Mouse (Mus musculus): ENCODE measurements around the gene Pikfyve. TPM values are rescaled to one million over a fixed set of nuclear protein-coding genes. Genes with fewer than 3 reads are reported as not detected.
A peak's percentile ranks its signal among the peaks of the same experiment; 100 is the strongest.

The Pikfyve gene
- total and polyA plus RNA-seq, 3 experiments: 2.5 to 10.3 (median 9.6) TPM

- H3K27ac ChIP-seq: peak overlapping the region; percentile 36
- intact Hi-C loops (cut with DNase I): no loop called here
- peaks cover 26% of the 10 kb centered on the region for H3K36me3 ChIP-seq (ENCODE audit: control insufficient read depth, insufficient read depth, low read length)
- no peak overlapping the region for H3K9ac ChIP-seq (ENCODE audit: low read depth, low read length)
- 57% methylated on average over 4 of the region's 4 CpGs for WGBS
- H3K4me1 ChIP-seq (ENCODE audit: control insufficient read depth, insufficient read depth, low read length): peaks cover 2% of the 10 kb centered on the region
- no peak for DNase-seq
- H3K27me3 ChIP-seq (ENCODE audit: control insufficient read depth, insufficient read depth, low read length): no peaks in the 10 kb centered on the region
- TF ChIP-seq CTCF (IDR thresholded peaks at IDR 0.05) (no peak), EP300 (IDR thresholded peaks at IDR 0.05; ENCODE audit: insufficient read depth, low read depth, low read length) (no peak), POLR2A (IDR thresholded peaks at IDR 0.05; ENCODE audit: insufficient read depth, low read depth, low read length) (no peak)
- no peaks in the 10 kb centered on the region for H3K79me2 ChIP-seq (replicated peaks; ENCODE audit: control insufficient read depth, insufficient read depth, low read length)
- H3K4me3 ChIP-seq: no peak overlapping the region
Measured at GRCm38 (mm10) chr1:65171579-65171978, 14.9 kb upstream of the Pikfyve start.

GRCm38 (mm10) chr1:65173716-65174115 lies 12.8 kb upstream of the Pikfyve start:
- DNase-seq: no peak
- no peaks in the 10 kb centered on the region for H3K79me2 ChIP-seq (replicated peaks; ENCODE audit: control insufficient read depth, insufficient read depth, low read length)
- H3K9ac ChIP-seq (ENCODE audit: low read depth, low read length): no peak overlapping the region
- intact Hi-C loops (cut with DNase I): no loop called here
- no peak for TF ChIP-seq CTCF (IDR thresholded peaks at IDR 0.05)
- TF ChIP-seq EP300 (IDR thresholded peaks at IDR 0.05; ENCODE audit: insufficient read depth, low read depth, low read length): no peak
- no peak for TF ChIP-seq POLR2A (IDR thresholded peaks at IDR 0.05; ENCODE audit: insufficient read depth, low read depth, low read length)
- H3K4me1 ChIP-seq (ENCODE audit: control insufficient read depth, insufficient read depth, low read length): peaks cover 4% of the 10 kb centered on the region
- no peaks in the 10 kb centered on the region for H3K27me3 ChIP-seq (ENCODE audit: control insufficient read depth, insufficient read depth, low read length)
- 95% methylated on average over 2 of the region's 2 CpGs for WGBS
- H3K27ac ChIP-seq: no peak overlapping the region
- H3K36me3 ChIP-seq (ENCODE audit: control insufficient read depth, insufficient read depth, low read length): peaks cover 28% of the 10 kb centered on the region
- H3K4me3 ChIP-seq: no peak overlapping the region

GRCm38 (mm10) chr1:65176171-65176570 lies 10.3 kb upstream of the Pikfyve start:
- 61% methylated on average over 4 of the region's 4 CpGs for WGBS
- peaks cover 19% of the 10 kb centered on the region for H3K36me3 ChIP-seq (ENCODE audit: control insufficient read depth, insufficient read depth, low read length)
- no peaks in the 10 kb centered on the region for H3K27me3 ChIP-seq (ENCODE audit: control insufficient read depth, insufficient read depth, low read length)
- no peaks in the 10 kb centered on the region for H3K79me2 ChIP-seq (replicated peaks; ENCODE audit: control insufficient read depth, insufficient read depth, low read length)
- peak in 1 of 2 experiments; percentile 37 for DNase-seq
- peak overlapping the region; percentile 75 for H3K27ac ChIP-seq
- TF ChIP-seq CTCF (IDR thresholded peaks at IDR 0.05) (no peak), POLR2A (IDR thresholded peaks at IDR 0.05; ENCODE audit: insufficient read depth, low read depth, low read length) (no peak), EP300 (IDR thresholded peaks at IDR 0.05; ENCODE audit: insufficient read depth, low read depth, low read length) (no peak)
- H3K9ac ChIP-seq (ENCODE audit: low read depth, low read length): no peak overlapping the region
- H3K4me1 ChIP-seq (ENCODE audit: control insufficient read depth, insufficient read depth, low read length): peaks cover 4% of the 10 kb centered on the region
- H3K4me3 ChIP-seq: no peak overlapping the region; the same call in 1 of the 2 replicates
- intact Hi-C loops (cut with DNase I): loop anchor here (2.0 to 5.0 kb wide), 2 partner anchors 129 to 643 kb away; partner anchors contain the start of gene Creb1

- Histone ChIP-seq H3K36me3 (ENCODE audit: control insufficient read depth, insufficient read depth, low read length) (peaks cover 19% of the 10 kb centered on the region), H3K27ac (peak overlapping the region; percentile 75), H3K79me2 (replicated peaks; ENCODE audit: control insufficient read depth, insufficient read depth, low read length) (no peaks in the 10 kb centered on the region), H3K27me3 (ENCODE audit: control insufficient read depth, insufficient read depth, low read length) (no peaks in the 10 kb centered on the region), H3K4me3 (peak overlapping the region; percentile 74), H3K9ac (ENCODE audit: low read depth, low read length) (no peak overlapping the region), H3K4me1 (ENCODE audit: control insufficient read depth, insufficient read depth, low read length) (peaks cover 4% of the 10 kb centered on the region)
- no peak for TF ChIP-seq POLR2A (IDR thresholded peaks at IDR 0.05; ENCODE audit: insufficient read depth, low read depth, low read length)
- TF ChIP-seq EP300 (IDR thresholded peaks at IDR 0.05; ENCODE audit: insufficient read depth, low read depth, low read length): no peak
- no peak for TF ChIP-seq CTCF (IDR thresholded peaks at IDR 0.05)
- intact Hi-C loops (cut with DNase I): loop anchor here (2.0 to 5.0 kb wide), 2 partner anchors 130 to 644 kb away; partner anchors contain the start of gene Creb1
- WGBS: 12% methylated on average over 5 of the region's 5 CpGs
- DNase-seq: no peak
Measured at GRCm38 (mm10) chr1:65176912-65177311, 9.6 kb upstream of the Pikfyve start.

GRCm38 (mm10) chr1:65177452-65177851 lies 9.0 kb upstream of the Pikfyve start:
- peak overlapping the region; percentile 44; the same call in 1 of the 2 replicates for H3K9ac ChIP-seq (ENCODE audit: low read depth, low read length)
- H3K79me2 ChIP-seq (replicated peaks; ENCODE audit: control insufficient read depth, insufficient read depth, low read length): no peaks in the 10 kb centered on the region
- intact Hi-C loops (cut with DNase I): loop anchor here (2.0 to 5.0 kb wide), 2 partner anchors 130 to 645 kb away; partner anchors contain the start of gene Creb1
- no peaks in the 10 kb centered on the region for H3K27me3 ChIP-seq (ENCODE audit: control insufficient read depth, insufficient read depth, low read length)
- peak overlapping the region; percentile 75 for H3K27ac ChIP-seq
- 9% methylated on average over 3 of the region's 3 CpGs for WGBS
- peak overlapping the region; percentile 74 for H3K4me3 ChIP-seq
- no peak for TF ChIP-seq POLR2A (IDR thresholded peaks at IDR 0.05; ENCODE audit: insufficient read depth, low read depth, low read length)
- no peak for TF ChIP-seq CTCF (IDR thresholded peaks at IDR 0.05)
- no peak for TF ChIP-seq EP300 (IDR thresholded peaks at IDR 0.05; ENCODE audit: insufficient read depth, low read depth, low read length)
- DNase-seq: no peak
- H3K36me3 ChIP-seq (ENCODE audit: control insufficient read depth, insufficient read depth, low read length): peaks cover 19% of the 10 kb centered on the region
- peaks cover 4% of the 10 kb centered on the region for H3K4me1 ChIP-seq (ENCODE audit: control insufficient read depth, insufficient read depth, low read length)

- TF ChIP-seq POLR2A (IDR thresholded peaks at IDR 0.05; ENCODE audit: insufficient read depth, low read depth, low read length) (peak; percentile 79), CTCF (IDR thresholded peaks at IDR 0.05) (peak; percentile 89), EP300 (IDR thresholded peaks at IDR 0.05; ENCODE audit: insufficient read depth, low read depth, low read length) (peak; percentile 92)
- under 1% methylated on average over 27 of the region's 27 CpGs for WGBS
Measured at GRCm38 (mm10) chr1:65178126-65178901, 8.2 kb upstream of the Pikfyve start.

More at GRCm38 (mm10) chr1:65178126-65178901, 8.2 kb upstream of the Pikfyve start:
- peak; percentile 95 to 96 for DNase-seq
- H3K36me3 ChIP-seq (ENCODE audit: control insufficient read depth, insufficient read depth, low read length): peaks cover 19% of the 10 kb centered on the region
- H3K27me3 ChIP-seq (ENCODE audit: control insufficient read depth, insufficient read depth, low read length): no peaks in the 10 kb centered on the region
- intact Hi-C loops (cut with DNase I): loop anchor here (5.0 kb wide), 1 partner anchor 131 kb away; no protein-coding TSS in a partner anchor
- H3K27ac ChIP-seq: peak overlapping the region; percentile 75
- H3K4me3 ChIP-seq: peak overlapping the region; percentile 74
- peaks cover 4% of the 10 kb centered on the region for H3K4me1 ChIP-seq (ENCODE audit: control insufficient read depth, insufficient read depth, low read length)
- H3K9ac ChIP-seq (ENCODE audit: low read depth, low read length): peak overlapping the region; percentile 69
- no peaks in the 10 kb centered on the region for H3K79me2 ChIP-seq (replicated peaks; ENCODE audit: control insufficient read depth, insufficient read depth, low read length)
